Mouse (Mus musculus) heart, adult 2 months (tissue): ENCODE data around the gene Pcdh7. TPM values are rescaled to one million over a fixed set of nuclear protein-coding genes. Genes with fewer than 3 reads are reported as not detected.

Experiments used
- DNase-seq, 2 experiments: peaks; one replicate each; pipeline ENCODE4 v3.0.0; 2021
- H3K27ac ChIP-seq: fragments of 200-600 bp; 2 replicates; pipeline ENCODE4 v1.8.1; 2022
- H3K27me3 ChIP-seq: fragments of 200-500 bp; 2 replicates; pipeline ENCODE4 v1.6.1; 2012; ENCODE audit warnings: mild to moderate bottlenecking, low read length, inconsistent platforms, mixed read lengths; ENCODE audit not compliant: control insufficient read depth, insufficient read depth
- H3K36me3 ChIP-seq: fragments of 200-500 bp; 2 replicates; pipeline ENCODE4 v1.6.1; 2012; ENCODE audit warnings: low read length, inconsistent platforms; ENCODE audit not compliant: control insufficient read depth, insufficient read depth
- H3K4me1 ChIP-seq: fragments of 200-500 bp; 2 replicates; pipeline ENCODE4 v1.6.1; 2011; ENCODE audit warnings: low read length; ENCODE audit not compliant: control insufficient read depth, insufficient read depth
- H3K4me3 ChIP-seq: fragments of 200-600 bp; 2 replicates; pipeline ENCODE4 v1.8.1; 2022
- H3K79me2 ChIP-seq: fragments of 200-500 bp; replicated peaks from 2 replicates; pipeline ENCODE4 v1.6.1; 2012; ENCODE audit warnings: mild to moderate bottlenecking, inconsistent platforms, low read length, moderate library complexity, mixed read lengths; ENCODE audit not compliant: control insufficient read depth, insufficient read depth
- H3K9ac ChIP-seq: fragments of 200-500 bp; 2 replicates; pipeline ENCODE4 v1.6.1; 2012; ENCODE audit warnings: low read depth, mild to moderate bottlenecking, control low read depth, inconsistent platforms, low read length, mixed read lengths
- CTCF ChIP-seq: fragments of 200-600 bp; IDR thresholded peaks from 2 replicates; pipeline ENCODE4 v1.8.1; 2022; ENCODE audit warnings: antibody characterized with exemption, mild to moderate bottlenecking, moderate library complexity
- EP300 ChIP-seq: fragments of 200-500 bp; IDR thresholded peaks from 2 replicates; pipeline ENCODE4 v1.6.1; 2011; ENCODE audit warnings: low read depth, low read length, control low read depth; ENCODE audit not compliant: insufficient read depth
- POLR2A ChIP-seq: fragments of 200-500 bp; IDR thresholded peaks from 2 replicates; pipeline ENCODE4 v1.6.1; 2011; ENCODE audit warnings: mild to moderate bottlenecking, low read depth, low read length, control low read depth; ENCODE audit not compliant: insufficient read depth
- WGBS: fragments of 180-500 bp; shearing (Covaris S2); methylation state at CpG from one replicate; pipeline ENCODE4 v1.1.7; 2018; 5-methylcytosine and 5-hydroxymethylcytosine counted together
- intact Hi-C: fragments of 180-260 bp; cut with DNase I; formaldehyde crosslinking; loops from one replicate; pipeline ENCODE4 v1.15.1; 2025
- polyA plus RNA-seq: library from polyadenylated mRNA; depleted of rRNA; stranded (reverse); fragments of >200 nt; gene quantifications from 2 replicates; pipeline ENCODE4 v1.2.3, GENCODE M21; 2012
- total RNA-seq, 2 experiments: library from RNA; stranded (reverse); gene quantifications; 2 replicates each; pipeline ENCODE4 v1.2.3; 2021

The Pcdh7 gene
- total and polyA plus RNA-seq, 3 experiments, result 44.0 to 107 (median 82.7) TPM

GRCm38 (mm10) chr5:57719594-57720185, 1.9 kb downstream of the Pcdh7 start:
- peak overlapping the region; percentile 88 for H3K27ac ChIP-seq
- H3K36me3 ChIP-seq, result no peaks in the 10 kb centered on the region; the same call in 1 of the 2 replicates
- TF ChIP-seq CTCF, result peak; percentile 76
- no peak for TF ChIP-seq POLR2A
- TF ChIP-seq EP300, result no peak

GRCm38 (mm10) chr5:57720206-57720880, 2.6 kb downstream of the Pcdh7 start:
- TF ChIP-seq CTCF, result no peak
- TF ChIP-seq EP300, result no peak
- TF ChIP-seq POLR2A, result no peak
- H3K4me1 ChIP-seq, result no peaks in the 10 kb centered on the region
- H3K27me3 ChIP-seq, result peaks cover 3% of the 10 kb centered on the region; the same call in 1 of the 2 replicates
- 0 out of 2 replicates have a peak, but pooled peaks cover 2% of the 10 kb centered on the region for H3K79me2 ChIP-seq
- intact Hi-C loops, result loop anchor here (2.0 to 5.0 kb wide), 2 partner anchors 22 to 227 kb away; no protein-coding TSS in a partner anchor
- WGBS, result 7% methylated on average over 34 of the region's 34 CpGs
- H3K4me3 ChIP-seq, result peak overlapping the region; percentile 64
- peak overlapping the region; percentile 77 for H3K9ac ChIP-seq
- peak; percentile 28 to 43 for DNase-seq
- H3K36me3 ChIP-seq, result no peaks in the 10 kb centered on the region; the same call in 1 of the 2 replicates
- H3K27ac ChIP-seq, result peak overlapping the region; percentile 88

More at GRCm38 (mm10) chr5:57719594-57720185, 1.9 kb downstream of the Pcdh7 start:
- no peaks in the 10 kb centered on the region for H3K4me1 ChIP-seq
- WGBS, result 2% methylated on average over 59 of the region's 59 CpGs
- DNase-seq, result peak; percentile 67 to 78
- 0 out of 2 replicates have a peak, but pooled peaks cover 2% of the 10 kb centered on the region for H3K79me2 ChIP-seq
- intact Hi-C loops, result loop anchor here (2.0 to 10.0 kb wide), 5 partner anchors 23 to 1018 kb away; no protein-coding TSS in a partner anchor
- peak overlapping the region; percentile 64 for H3K4me3 ChIP-seq
- H3K27me3 ChIP-seq, result peaks cover 3% of the 10 kb centered on the region; the same call in 1 of the 2 replicates
- H3K9ac ChIP-seq, result peak overlapping the region; percentile 77

- H3K4me3 ChIP-seq, result peak overlapping the region; percentile 64
- intact Hi-C loops, result loop anchor here (2.0 to 5.0 kb wide), 2 partner anchors 22 to 226 kb away; no protein-coding TSS in a partner anchor
These were observed 3.5 kb downstream of the Pcdh7 start for GRCm38 (mm10) chr5:57721148-57721712.

GRCm38 (mm10) chr5:57721927-57722326, 4.2 kb downstream of the Pcdh7 start:
- peak; percentile 19 to 22 for DNase-seq
- TF ChIP-seq CTCF (no peak), EP300 (no peak), POLR2A (0 out of 2 replicates have a peak, but pooled peaks have one; percentile 21)
- Histone ChIP-seq H3K79me2 (0 out of 2 replicates have a peak, but pooled peaks cover 2% of the 10 kb centered on the region), H3K9ac (peak overlapping the region; percentile 64), H3K27me3 (peaks cover 3% of the 10 kb centered on the region; the same call in 1 of the 2 replicates), H3K4me3 (peak overlapping the region; percentile 64), H3K4me1 (no peaks in the 10 kb centered on the region), H3K27ac (peak overlapping the region; percentile 88), H3K36me3 (no peaks in the 10 kb centered on the region; the same call in 1 of the 2 replicates)
- 19% methylated on average over 6 of the region's 6 CpGs for WGBS
- intact Hi-C loops, result loop anchor here (2.0 to 5.0 kb wide), 2 partner anchors 21 to 225 kb away; no protein-coding TSS in a partner anchor

More at GRCm38 (mm10) chr5:57721148-57721712, 3.5 kb downstream of the Pcdh7 start:
- Histone ChIP-seq H3K27ac (peak overlapping the region; percentile 88), H3K27me3 (peaks cover 3% of the 10 kb centered on the region; the same call in 1 of the 2 replicates), H3K79me2 (0 out of 2 replicates have a peak, but pooled peaks cover 2% of the 10 kb centered on the region), H3K36me3 (no peaks in the 10 kb centered on the region; the same call in 1 of the 2 replicates), H3K4me1 (no peaks in the 10 kb centered on the region), H3K9ac (peak overlapping the region; percentile 77)
- TF ChIP-seq EP300 (no peak), POLR2A (no peak), CTCF (no peak)
- DNase-seq, result peak in 1 of 2 experiments; percentile 23
- WGBS, result 29% methylated on average over 8 of the region's 8 CpGs

GRCm38 (mm10) chr5:57733451-57733850, 15.7 kb downstream of the Pcdh7 start:
- DNase-seq, result no peak
- Histone ChIP-seq H3K4me3 (no peak overlapping the region), H3K27me3 (no peaks in the 10 kb centered on the region), H3K27ac (no peak overlapping the region), H3K79me2 (no peaks in the 10 kb centered on the region; the same call in 1 of the 2 replicates), H3K9ac (no peak overlapping the region), H3K4me1 (peaks cover 2% of the 10 kb centered on the region), H3K36me3 (peaks cover 10% of the 10 kb centered on the region)
- 52% methylated on average over 1 of the region's 1 CpGs for WGBS
- TF ChIP-seq CTCF (no peak), EP300 (no peak), POLR2A (no peak)
- intact Hi-C loops, result no loop called here
